Mouse (Mus musculus): Measurements from ENCODE around the gene Gm49661.

Gene Gm49661

DNA sequence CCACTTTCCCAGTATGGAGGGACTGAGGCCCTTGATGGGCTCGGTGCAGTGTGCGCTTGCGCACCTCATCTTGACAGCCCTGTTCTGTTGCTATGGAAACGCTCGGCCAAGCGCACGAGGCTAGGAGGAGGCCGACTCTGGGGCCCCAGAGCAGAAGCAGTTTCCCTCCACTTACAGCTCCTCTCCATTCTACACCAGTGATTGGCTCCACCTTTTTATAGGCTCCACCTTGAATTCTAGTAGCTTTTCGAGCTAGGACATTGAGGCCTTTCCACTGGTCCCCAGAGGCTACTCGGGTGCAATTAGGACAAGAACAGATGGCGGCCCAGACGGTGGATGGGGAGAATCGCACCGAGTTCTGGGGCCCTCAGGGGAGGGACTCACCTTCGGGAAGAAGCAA, 34.4 kb downstream of the Gm49661 start:
- no peak for DNase-seq (ENCODE audit: low spot score in 2 of 2)

DNA sequence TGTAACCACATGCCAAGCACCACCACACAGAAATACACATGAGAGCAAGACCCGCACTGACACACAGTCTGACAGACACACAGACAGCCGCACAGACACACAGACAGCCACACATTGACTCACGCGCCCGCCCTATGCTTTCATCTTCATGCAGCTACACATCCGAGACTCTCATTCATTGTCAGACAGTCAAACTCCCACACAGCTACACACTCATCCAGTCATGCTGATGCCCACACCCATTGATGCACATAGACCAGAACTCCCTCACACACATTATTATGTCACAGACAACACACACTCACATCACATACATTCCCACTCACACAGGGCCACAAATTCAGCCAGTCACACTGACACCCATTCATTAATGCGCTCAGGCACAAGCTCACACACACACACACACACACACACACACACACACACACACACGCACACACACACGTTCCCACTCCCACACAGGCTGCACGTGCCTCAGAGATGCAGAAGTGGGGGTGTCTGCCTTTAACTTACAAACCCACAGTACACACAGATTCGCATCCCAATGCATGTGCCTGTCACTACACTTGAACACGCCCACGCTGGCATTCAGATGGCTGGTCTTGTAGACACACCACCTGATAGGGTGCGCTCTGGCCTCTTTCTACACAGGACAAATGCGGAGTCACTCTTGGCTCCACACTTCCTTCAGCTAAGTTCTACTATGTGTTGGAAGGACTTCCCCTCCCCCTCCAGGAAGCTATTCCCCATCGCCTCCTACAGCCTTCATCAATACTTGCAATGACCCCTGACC, 35.3 kb downstream of the Gm49661 start:
- DNase-seq (ENCODE audit: low spot score in 2 of 2): no peak

DNA sequence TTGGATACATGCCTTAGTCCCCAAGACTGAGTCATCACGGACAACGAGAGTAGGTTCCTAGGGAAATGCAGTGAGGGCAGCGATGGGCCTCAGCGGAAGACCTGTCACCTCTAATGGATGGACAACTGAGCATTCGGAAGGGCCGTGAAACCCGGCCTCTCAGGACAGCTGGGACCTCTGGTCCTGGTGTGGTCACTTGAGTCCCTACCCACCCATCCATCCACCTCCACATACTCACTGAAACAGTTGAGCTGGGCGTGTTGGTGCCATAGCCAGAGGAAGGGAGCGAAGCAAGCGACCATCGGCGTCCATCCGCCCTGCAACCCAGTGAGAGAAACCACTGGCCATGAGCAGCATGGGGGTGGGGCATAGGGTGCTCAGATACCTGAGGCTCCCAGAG, 38.7 kb downstream of the Gm49661 start:
- no peak for DNase-seq (ENCODE audit: low spot score in 2 of 2)

DNA sequence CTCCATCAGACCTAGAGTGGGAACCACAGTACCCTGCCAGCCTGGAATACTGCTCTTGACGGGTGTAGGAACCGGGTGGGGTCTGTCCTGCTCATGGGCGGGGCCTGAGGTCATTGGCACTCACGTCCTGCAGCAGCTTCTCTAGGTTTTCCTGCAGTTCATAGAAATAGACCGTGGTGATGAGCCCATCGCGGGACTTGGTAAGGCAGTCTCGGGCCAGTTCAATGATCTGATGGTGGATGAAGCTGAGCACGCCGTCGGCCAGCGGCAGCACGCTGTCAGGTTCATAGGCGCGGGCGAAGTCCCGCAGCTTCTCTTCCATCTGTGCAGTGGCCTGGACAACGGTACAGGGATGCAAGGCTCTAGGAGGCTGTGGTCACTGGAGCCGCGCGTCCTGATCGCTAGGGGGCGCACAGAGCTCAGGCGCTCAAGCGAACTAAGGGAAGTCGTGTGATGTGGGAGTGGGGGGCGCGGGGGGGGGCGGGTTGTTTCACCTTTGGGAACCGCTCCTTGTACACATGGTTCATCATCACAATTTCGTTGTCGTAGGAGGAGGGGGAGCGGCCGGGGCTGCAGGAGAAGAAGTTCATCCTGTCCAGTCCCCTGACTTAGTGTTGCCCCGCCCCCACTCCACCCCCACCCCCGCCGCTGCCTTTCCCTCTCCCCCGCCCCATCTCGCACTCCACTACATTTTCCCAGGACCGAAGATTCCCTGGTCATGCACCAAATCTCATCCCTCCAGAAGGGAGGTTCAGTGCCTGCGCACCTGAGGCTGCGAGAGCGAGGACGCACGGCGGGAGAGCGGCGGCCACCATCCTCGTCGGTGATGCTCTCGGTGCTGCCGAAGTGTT, 40.6 kb downstream of the Gm49661 start:
- DNase-seq (ENCODE audit: low spot score in 2 of 2): peak in 1 of 2 experiments; percentile 57

DNA sequence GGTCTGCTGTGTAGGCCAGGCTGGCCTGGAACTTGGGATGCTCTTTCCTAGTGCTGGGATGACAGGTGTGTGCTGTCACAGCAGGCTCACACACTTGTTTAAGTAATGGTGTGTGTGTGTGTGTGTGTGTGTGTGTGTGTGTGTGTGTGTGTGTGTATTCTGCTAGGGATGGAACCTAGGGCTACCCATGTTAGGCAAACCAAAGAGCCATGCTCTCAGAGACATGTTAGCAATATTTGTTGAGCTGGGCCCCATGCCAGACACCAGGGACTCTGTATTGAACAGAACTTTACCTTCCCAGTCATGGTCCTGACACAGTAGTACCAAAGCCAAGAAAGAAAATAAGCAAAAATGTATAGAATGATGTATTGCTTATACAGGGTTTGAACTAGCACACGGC, 41.7 kb downstream of the Gm49661 start:
- DNase-seq (ENCODE audit: low spot score in 2 of 2): no peak

DNA sequence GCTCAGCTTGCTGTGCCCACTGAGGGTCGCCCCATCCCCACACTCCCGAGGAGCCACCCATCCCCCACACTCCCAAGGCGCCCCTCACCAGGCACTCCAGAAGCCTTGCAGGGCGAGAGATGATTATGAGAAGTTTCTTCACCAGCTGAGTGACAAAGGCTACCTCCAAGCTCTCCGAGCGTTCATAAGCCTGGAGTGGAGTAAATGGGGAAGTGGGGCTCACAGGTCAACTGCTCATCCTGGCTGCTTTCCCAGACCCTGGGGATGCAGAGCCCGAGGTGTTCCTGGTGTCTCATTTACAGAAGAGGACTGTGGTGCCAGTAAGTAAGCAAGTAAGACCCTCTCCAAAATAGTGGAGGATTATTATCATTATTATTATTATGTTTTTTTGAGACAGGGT, 43.7 kb downstream of the Gm49661 start:
- DNase-seq (ENCODE audit: low spot score in 2 of 2): no peak

DNA sequence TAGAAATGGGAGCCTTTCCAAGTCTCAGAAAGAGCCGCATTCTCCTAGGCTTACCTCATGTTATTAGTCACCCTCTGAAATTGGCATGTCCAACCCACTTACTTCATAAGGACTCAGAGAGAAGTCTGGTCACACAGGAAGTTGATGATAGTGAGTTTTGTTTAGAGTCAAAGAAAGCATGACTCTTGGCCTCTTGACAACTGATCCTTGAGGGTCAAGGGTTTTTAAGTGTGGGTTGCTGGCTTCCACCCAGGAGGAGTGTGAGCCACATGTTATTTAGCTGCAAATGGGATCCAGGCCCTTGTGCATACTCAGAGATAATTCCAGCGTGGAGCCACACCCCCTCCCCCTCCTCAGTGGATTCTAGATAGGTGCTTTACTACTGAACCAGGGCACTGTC, 47.6 kb downstream of the Gm49661 start:
- no peak for DNase-seq (ENCODE audit: low spot score in 2 of 2)

DNA sequence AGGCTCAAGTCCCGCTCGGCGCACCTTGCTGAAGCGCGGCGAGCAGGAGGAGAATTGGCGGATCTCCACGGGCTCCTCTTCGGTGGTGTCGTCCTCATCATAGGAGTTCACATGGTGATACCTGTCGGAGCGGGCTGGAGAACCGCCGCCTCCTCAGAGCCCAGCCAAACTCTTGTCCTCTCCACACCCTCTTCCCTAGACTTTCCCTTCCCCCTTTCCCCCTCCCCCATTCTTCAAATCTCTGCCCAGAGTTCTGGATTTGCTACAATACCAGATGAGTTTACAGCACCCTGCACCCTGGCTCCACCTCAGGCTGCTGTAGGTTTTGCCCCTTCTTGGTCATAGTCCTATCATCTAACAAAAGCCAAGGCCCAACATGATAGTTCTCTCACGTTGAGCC, 50.6 kb downstream of the Gm49661 start:
- DNase-seq (ENCODE audit: low spot score in 2 of 2): no peak

DNA sequence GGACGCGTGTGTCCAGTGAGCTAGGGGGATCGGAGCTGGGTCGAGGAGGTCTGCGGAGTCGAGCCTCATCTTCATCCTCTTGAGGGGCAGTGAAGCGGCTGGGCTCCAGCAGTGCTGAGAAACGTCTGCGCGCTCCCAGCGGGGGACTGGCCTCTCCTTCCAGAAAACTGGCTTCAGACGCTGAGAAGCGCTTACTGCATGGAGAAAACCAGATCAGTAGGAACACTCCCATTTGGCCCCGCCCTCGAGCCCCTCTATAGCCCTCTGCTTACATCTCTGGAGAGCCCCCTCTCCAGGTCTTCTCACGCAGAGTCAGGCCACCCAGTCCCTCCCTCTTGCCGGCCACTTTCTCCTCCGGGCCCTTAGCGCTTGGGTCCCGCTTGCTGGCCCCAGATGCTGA, 51.5 kb downstream of the Gm49661 start:
- DNase-seq (ENCODE audit: low spot score in 2 of 2): no peak

Data from natural killer cell, adult 2 months (primary cell).